Mouse (Mus musculus): ENCODE measurements around the gene Dmc1. TPM values are rescaled to one million over a fixed set of nuclear protein-coding genes. Genes with fewer than 3 reads are reported as not detected.

The Dmc1 gene
- polyA plus RNA-seq, 1 experiment from 2014 or later: 1.5 TPM

- H3K27ac ChIP-seq (ENCODE audit: low read depth, low read length): no peak overlapping the region
Observed at GRCm38 (mm10) chr15:79511553-79512320, 93.2 kb downstream of the Dmc1 start.

More at GRCm38 (mm10) chr15:79511553-79512320, 93.2 kb downstream of the Dmc1 start:
- no peaks in the 10 kb centered on the region for H3K36me3 ChIP-seq (ENCODE audit: control insufficient read depth, insufficient read depth, low read length)
- under 1% methylated on average over 61 of the region's 61 CpGs for WGBS
- H3K4me2 ChIP-seq (ENCODE audit: low read depth): peak overlapping the region; percentile 70
- ATAC-seq (ENCODE audit: insufficient read depth, low FRiP score, low TSS enrichment) (peak; percentile 67), DNase-seq (ENCODE audit: low spot score) (peak; percentile 91)
- H3K27me3 ChIP-seq (ENCODE audit: control insufficient read depth, insufficient read depth, low read length): peaks cover 87% of the 10 kb centered on the region
- H3K4me1 ChIP-seq (ENCODE audit: control insufficient read depth, insufficient read depth, low read length): peaks cover 5% of the 10 kb centered on the region; the same call in 1 of the 2 replicates
- H3K4me3 ChIP-seq (ENCODE audit: low read depth, low read length): peak overlapping the region; percentile 40
- H3K9ac ChIP-seq (ENCODE audit: low read length): no peak overlapping the region
- H3K9me3 ChIP-seq (ENCODE audit: control insufficient read depth, low read length): no peaks in the 10 kb centered on the region

Small RNA genes lying within 50 kb of the gene (microRNA-seq; reads per million reads assigned to microRNA genes)
- gene Gm27903: not detected

Other genes starting within 250 kb of the Dmc1 start
- 51.2 and 52.9 TPM in 2 replicates for gene Tmem184b, start 201.5 kb downstream of the Dmc1 start, polyA plus RNA-seq (2014; fragmentation: Nextera tagmentation; extraction: Ambion mirVana)
- gene Csnk1e, start 149.5 kb downstream of the Dmc1 start, polyA plus RNA-seq (2014; fragmentation: Nextera tagmentation; extraction: Ambion mirVana): 192 and 213 TPM in 2 replicates
- gene Kcnj4, start 99.9 kb downstream of the Dmc1 start, polyA plus RNA-seq (2014; fragmentation: Nextera tagmentation; extraction: Ambion mirVana): not detected in 2 replicates
- 12.1 and 16.9 TPM in 2 replicates for gene Kdelr3, start 88.7 kb downstream of the Dmc1 start, polyA plus RNA-seq (2014; fragmentation: Nextera tagmentation; extraction: Ambion mirVana)
- gene Ddx17, start 58.4 kb downstream of the Dmc1 start, polyA plus RNA-seq (2014; fragmentation: Nextera tagmentation; extraction: Ambion mirVana): 87.0 and 88.8 TPM in 2 replicates
- 3.5 and 4.0 TPM in 2 replicates for gene Fam227a, start 53.8 kb upstream of the Dmc1 start, polyA plus RNA-seq (2014; fragmentation: Nextera tagmentation; extraction: Ambion mirVana)
- 65.5 and 70.8 TPM in 2 replicates for gene Cby1, start 54.1 kb upstream of the Dmc1 start, polyA plus RNA-seq (2014; fragmentation: Nextera tagmentation; extraction: Ambion mirVana)
- 285 and 287 TPM in 2 replicates for gene Tomm22, start 65.8 kb upstream of the Dmc1 start, polyA plus RNA-seq (2014; fragmentation: Nextera tagmentation; extraction: Ambion mirVana)
- 14.6 and 16.4 TPM in 2 replicates for gene Josd1, start 82.8 kb upstream of the Dmc1 start, polyA plus RNA-seq (2014; fragmentation: Nextera tagmentation; extraction: Ambion mirVana)
- gene Gtpbp1, start 85.7 kb upstream of the Dmc1 start, polyA plus RNA-seq (2014; fragmentation: Nextera tagmentation; extraction: Ambion mirVana): 39.7 and 42.5 TPM in 2 replicates
- 6.1 and 10.2 TPM in 2 replicates for gene Sun2, start 137.4 kb upstream of the Dmc1 start, polyA plus RNA-seq (2014; fragmentation: Nextera tagmentation; extraction: Ambion mirVana)
- gene Dnal4, start 172.7 kb upstream of the Dmc1 start, polyA plus RNA-seq (2014; fragmentation: Nextera tagmentation; extraction: Ambion mirVana): 68.6 and 70.8 TPM in 2 replicates
- gene Nptxr, start 199.7 kb upstream of the Dmc1 start, polyA plus RNA-seq (2014; fragmentation: Nextera tagmentation; extraction: Ambion mirVana): 1.5 and 2.0 TPM in 2 replicates
- gene Npcd, start 229.1 kb upstream of the Dmc1 start, polyA plus RNA-seq (2014; fragmentation: Nextera tagmentation; extraction: Ambion mirVana): not detected in 2 replicates
- gene Cbx6, start 229.6 kb upstream of the Dmc1 start, polyA plus RNA-seq (2014; fragmentation: Nextera tagmentation; extraction: Ambion mirVana): 17.3 and 18.0 TPM in 2 replicates